15 mouse cellular contexts compared by ENCODE assay signal in the genomic region with DNA sequence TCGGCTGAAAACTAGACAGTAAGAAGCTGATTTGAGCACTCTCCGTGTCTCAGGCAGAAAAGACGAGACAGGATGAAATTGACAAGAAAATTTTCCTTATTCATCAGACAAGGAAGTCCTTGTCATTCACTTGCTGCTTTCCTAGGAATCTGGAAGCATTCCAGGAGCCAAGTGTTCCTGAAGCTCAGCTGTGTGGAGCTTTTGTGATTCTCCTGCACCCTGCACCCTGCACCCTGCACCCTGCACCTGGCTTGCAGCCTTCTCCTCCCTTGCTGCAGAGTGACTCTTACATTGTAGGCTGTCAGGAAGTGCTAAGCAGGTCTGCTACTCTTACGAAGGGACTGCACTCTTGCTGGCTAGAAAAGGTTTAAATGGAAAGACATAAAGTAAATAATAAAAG.
"Had no signal": no experiment of that assay in that cellular context is flagged by ENCODE, and none has a peak within 500 bp of the region (broad histone marks: within the 10 kb centered on the region; RNA-seq: fewer than 3 reads in every experiment).

No protein-coding gene starts in this region.

- H3K9ac ChIP-seq: liver, embryonic 15.5 days; midbrain, embryonic 15.5 days; neural tube, embryonic 12.5 days had no signal

- H3K27me3 ChIP-seq: liver, embryonic 15.5 days; megakaryocyte, embryonic 14.5 days; midbrain, embryonic 15.5 days; neural tube, embryonic 12.5 days had no signal

- H3K4me1 ChIP-seq: limb, embryonic 10.5 days; liver, embryonic 15.5 days; megakaryocyte, embryonic 14.5 days; midbrain, embryonic 15.5 days; neural tube, embryonic 12.5 days had no signal

- H3K4me2 ChIP-seq: liver, embryonic 11.5 days; liver, embryonic 15.5 days; midbrain, embryonic 11.5 days; midbrain, embryonic 15.5 days; neural tube, embryonic 12.5 days had no signal

- DNase-seq: kidney, adult 8-10 months; kidney, postnatal 36 days; retina, postnatal 1 day; right cerebral cortex, postnatal 25 days; thymus, postnatal 4 days had no signal

- H3K4me3 ChIP-seq: limb, embryonic 10.5 days; liver, embryonic 15.5 days; megakaryocyte, embryonic 14.5 days; midbrain, embryonic 15.5 days; neural tube, embryonic 12.5 days had no signal

- ATAC-seq: lung, postnatal 0 days; midbrain, embryonic 15.5 days had no signal

- H3K36me3 ChIP-seq: limb, embryonic 10.5 days; liver, embryonic 15.5 days; midbrain, embryonic 15.5 days; neural tube, embryonic 12.5 days had no signal

- H3K27ac ChIP-seq: kidney, postnatal 0 days; limb, embryonic 10.5 days; liver, embryonic 15.5 days; macrophage; midbrain, embryonic 15.5 days; neural tube, embryonic 12.5 days had no signal

- H3K9me3 ChIP-seq: limb, embryonic 10.5 days; liver, embryonic 15.5 days; megakaryocyte, embryonic 14.5 days; midbrain, embryonic 15.5 days; neural tube, embryonic 12.5 days had no signal
